Mouse (Mus musculus) heart, postnatal 4 days (tissue): ENCODE measurements around the gene Mid1. TPM values are rescaled to one million over a fixed set of nuclear protein-coding genes. Genes with fewer than 3 reads are reported as not detected.
"Not testable (repeated sequence)": the region's sequence is repeated elsewhere in the genome, so short reads cannot be mapped to it uniquely, and the experiment has no call there.

Source experiments
- DNase-seq: peaks from one replicate; pipeline ENCODE4 v3.0.0; 2021
- total RNA-seq, 2 experiments: library from RNA; stranded (reverse); gene quantifications; 2 replicates each; pipeline ENCODE4 v1.2.3; 2021

Mid1 gene
- total RNA-seq, 2 experiments from 2014 or later = 9.6 to 18.2 TPM

GRCm38 (mm10) chrX:169972791-169973494 is 287.9 kb downstream of the Mid1 start:
- peak; percentile 22 for DNase-seq

- DNase-seq = peak; percentile 11
These were observed 288.8 kb downstream of the Mid1 start for GRCm38 (mm10) chrX:169973806-169974205.

GRCm38 (mm10) chrX:169974456-169974855 is 289.5 kb downstream of the Mid1 start:
- DNase-seq = peak; percentile 35

GRCm38 (mm10) chrX:169974974-169975373 is 290.0 kb downstream of the Mid1 start:
- peak; percentile 20 for DNase-seq

- peak; percentile 35 for DNase-seq
These were observed 290.7 kb downstream of the Mid1 start for GRCm38 (mm10) chrX:169975681-169976131.

GRCm38 (mm10) chrX:169976340-169976739 is 291.3 kb downstream of the Mid1 start:
- DNase-seq = peak; percentile 4

- peak; percentile 32 for DNase-seq
These were observed 292.9 kb downstream of the Mid1 start for GRCm38 (mm10) chrX:169977856-169978435.

- DNase-seq = peak; percentile 93
These were observed 293.7 kb downstream of the Mid1 start for GRCm38 (mm10) chrX:169978436-169979381.

- DNase-seq = peak; percentile 34
These were observed 294.6 kb downstream of the Mid1 start for GRCm38 (mm10) chrX:169979461-169980202.

- DNase-seq = peak; percentile 41
These were observed 295.2 kb downstream of the Mid1 start for GRCm38 (mm10) chrX:169980203-169980556.

GRCm38 (mm10) chrX:169980809-169981289 is 295.9 kb downstream of the Mid1 start:
- peak; percentile 49 for DNase-seq

GRCm38 (mm10) chrX:169981761-169982181 is 296.8 kb downstream of the Mid1 start:
- peak; percentile 50 for DNase-seq

- peak; percentile 18 for DNase-seq
These were observed 297.8 kb downstream of the Mid1 start for GRCm38 (mm10) chrX:169982606-169983400.

- DNase-seq = peak; percentile 25
These were observed 298.6 kb downstream of the Mid1 start for GRCm38 (mm10) chrX:169983401-169984165.

- not testable (repeated sequence) for DNase-seq
These were observed 299.3 kb downstream of the Mid1 start for GRCm38 (mm10) chrX:169984331-169984730.

GRCm38 (mm10) chrX:169984853-169985252 is 299.9 kb downstream of the Mid1 start:
- DNase-seq = peak; percentile 37

- peak; percentile 55 for DNase-seq
These were observed 300.8 kb downstream of the Mid1 start for GRCm38 (mm10) chrX:169985796-169986195.

GRCm38 (mm10) chrX:169986519-169987367 is 301.7 kb downstream of the Mid1 start:
- peak; percentile 90 for DNase-seq

- peak; percentile 66 for DNase-seq
These were observed 302.4 kb downstream of the Mid1 start for GRCm38 (mm10) chrX:169987368-169987837.
